Mouse (Mus musculus) CH12.LX (cell line): Measurements from ENCODE around the gene Ccdc88a. TPM values are rescaled to one million over a fixed set of nuclear protein-coding genes. Genes with fewer than 3 reads are reported as not detected.

ENCODE experiments used
- DNase-seq: peaks from one replicate; pipeline ENCODE4 v3.0.0-alpha.2; 2013; ENCODE audit errors: extremely low read depth
- H3K27ac ChIP-seq: 2 replicates; pipeline ENCODE4 v1.5.1; 2012; ENCODE audit warnings: low read depth, mild to moderate bottlenecking, control low read depth, moderate library complexity; ENCODE audit not compliant: insufficient read depth
- H3K27me3 ChIP-seq: replicated peaks from 2 replicates; pipeline ENCODE3; 2012; ENCODE audit warnings: inconsistent platforms
- H3K36me3 ChIP-seq, 2 experiments: replicated peaks in 1 of 2; 2 replicates each; pipeline versions ENCODE3 to v1.6.1; 2012; ENCODE audit warnings: inconsistent platforms in 1 of 2, low read length in 1 of 2, mild to moderate bottlenecking in 1 of 2, mixed read lengths in 1 of 2, moderate library complexity in 1 of 2; ENCODE audit not compliant: control insufficient read depth in 1 of 2, insufficient read depth in 1 of 2
- H3K4me1 ChIP-seq, 2 experiments: 2 replicates each; pipeline ENCODE4 v1.6.1; 2012; ENCODE audit warnings: inconsistent platforms in 1 of 2, moderate library complexity in 1 of 2; ENCODE audit not compliant: insufficient read depth in 2 of 2, control insufficient read depth in 1 of 2
- H3K4me2 ChIP-seq: 2 replicates; pipeline ENCODE4 v1.6.1; 2012; ENCODE audit warnings: low read depth, mild to moderate bottlenecking, control low read depth; ENCODE audit not compliant: poor library complexity, insufficient read depth, severe bottlenecking
- H3K4me3 ChIP-seq, 3 experiments: fragments of 150-350 bp in 1 of 3; sonication (generic) in 1 of 3; replicated peaks in 1 of 3; 2 replicates each; pipeline versions ENCODE3 to v1.5.1; 2011 to 2012; ENCODE audit warnings: low read depth in 2 of 3, low read length in 2 of 3, mild to moderate bottlenecking in 2 of 3, moderate library complexity in 2 of 3, control low read depth in 1 of 3, improper control_type of control experiment in 1 of 3, inconsistent platforms in 1 of 3, mixed read lengths in 1 of 3; ENCODE audit not compliant: poor library complexity in 1 of 3
- H3K79me2 ChIP-seq: replicated peaks from 2 replicates; pipeline ENCODE4 v1.6.1; 2012; ENCODE audit warnings: mild to moderate bottlenecking, moderate library complexity; ENCODE audit not compliant: control insufficient read depth, poor library complexity, insufficient read depth, severe bottlenecking; ENCODE audit errors: extremely low read depth
- H3K9ac ChIP-seq: 2 replicates; pipeline ENCODE4 v1.6.1; 2012; ENCODE audit warnings: low read depth, mild to moderate bottlenecking, control low read depth, moderate library complexity; ENCODE audit not compliant: insufficient read depth
- H3K9me3 ChIP-seq: replicated peaks from 2 replicates; pipeline ENCODE3; 2012; ENCODE audit warnings: low read length, inconsistent platforms, mixed read lengths
- CHD2 ChIP-seq: IDR thresholded peaks from 2 replicates; pipeline ENCODE4 v1.6.1; 2011; ENCODE audit warnings: low read length, improper control_type of control experiment
- EP300 ChIP-seq: IDR thresholded peaks from 2 replicates; pipeline ENCODE4 v1.6.1; 2011; ENCODE audit warnings: low read length, improper control_type of control experiment
- ETS1 ChIP-seq: conservative IDR thresholded peaks from 2 replicates; pipeline ENCODE4 v1.6.1; 2012; ENCODE audit warnings: low read depth, mild to moderate bottlenecking, inconsistent platforms, low read length, improper control_type of control experiment, moderate library complexity
- GABPA ChIP-seq: IDR thresholded peaks from 2 replicates; pipeline ENCODE4 v1.6.1; 2012; ENCODE audit warnings: low read depth, low read length, improper control_type of control experiment, inconsistent platforms; ENCODE audit not compliant: insufficient replicate concordance
- KAT2A ChIP-seq: IDR thresholded peaks from 2 replicates; pipeline ENCODE4 v1.6.1; 2012; ENCODE audit warnings: low read length, improper control_type of control experiment, inconsistent platforms; ENCODE audit not compliant: insufficient replicate concordance
- MAFK ChIP-seq: IDR thresholded peaks from 2 replicates; pipeline ENCODE4 v1.6.1; 2011; ENCODE audit warnings: low read length, improper control_type of control experiment; ENCODE audit not compliant: insufficient replicate concordance
- MAZ ChIP-seq: IDR thresholded peaks from 2 replicates; pipeline ENCODE4 v1.6.1; 2012; ENCODE audit warnings: low read depth, mild to moderate bottlenecking, inconsistent platforms, low read length, improper control_type of control experiment, moderate library complexity
- MXI1 ChIP-seq: IDR thresholded peaks from 2 replicates; pipeline ENCODE4 v1.6.1; 2011; ENCODE audit warnings: mild to moderate bottlenecking, low read depth, low read length, improper control_type of control experiment
- NRF1 ChIP-seq: IDR thresholded peaks from 2 replicates; pipeline ENCODE4 v1.6.1; 2014; ENCODE audit warnings: low read depth, mild to moderate bottlenecking, inconsistent platforms, low read length, improper control_type of control experiment, moderate library complexity
- PAX5 ChIP-seq: IDR thresholded peaks from 2 replicates; pipeline ENCODE4 v1.6.1; 2012; ENCODE audit warnings: low read length, inconsistent platforms, mixed read lengths
- RAD21 ChIP-seq: IDR thresholded peaks from 2 replicates; pipeline ENCODE4 v1.6.1; 2011; ENCODE audit warnings: low read depth, mild to moderate bottlenecking, low read length, improper control_type of control experiment, moderate library complexity
- SMC3 ChIP-seq: IDR thresholded peaks from 2 replicates; pipeline ENCODE4 v1.6.1; 2011; ENCODE audit warnings: low read depth, low read length, improper control_type of control experiment
- TBP ChIP-seq: conservative IDR thresholded peaks from 2 replicates; pipeline ENCODE4 v1.6.1; 2011; ENCODE audit warnings: low read depth, low read length, improper control_type of control experiment
- ZMIZ1 ChIP-seq: IDR thresholded peaks from 2 replicates; pipeline ENCODE4 v1.6.1; 2012; ENCODE audit warnings: low read depth, mild to moderate bottlenecking, inconsistent platforms, low read length, improper control_type of control experiment
- dilution Hi-C: fragments of 300-500 bp; cut with MboI; formaldehyde crosslinking; loops from 2 replicates; pipeline ENCODE4 v1.14.3; 2020; ENCODE audit warnings: low sequenced_read_pairs; ENCODE audit not compliant: extremely low pct_unique_long_range_greater_than_20kb, extremely low pct_ligation_motif_present
- in situ Hi-C: fragments of 300-500 bp; cut with MboI; formaldehyde crosslinking; loops from 3 replicates; pipeline ENCODE4 v1.14.3; 2019; ENCODE audit warnings: low sequenced_read_pairs, low pct_ligation_motif_present, low pct_unique_long_range_greater_than_20kb, mixed read lengths
- polyA plus RNA-seq: library from polyadenylated mRNA; unstranded; fragments of >175 nt; gene quantifications from 2 replicates; pipeline ENCODE4 v1.2.1, GENCODE M21; 2012; ENCODE audit warnings: low read depth; ENCODE audit not compliant: insufficient read length
- total RNA-seq, 2 experiments: library from RNA; depleted of rRNA; stranded (reverse); fragments of 300-350 nt in 1 of 2; fragments of >200 nt in 1 of 2; gene quantifications; 2 replicates each; pipeline ENCODE4 v1.2.3; 2012 to 2014

Gene Ccdc88a
- total and polyA plus RNA-seq, 3 experiments: 13.7 to 26.1 (median 15.2) TPM

- Histone ChIP-seq H3K27ac (no peak overlapping the region), H3K4me2 (no peak overlapping the region), H3K27me3 (no peaks in the 10 kb centered on the region), H3K79me2 (peaks cover 9% of the 10 kb centered on the region), H3K4me1 (no peaks in the 10 kb centered on the region; a peak in 1 of 4 replicates), H3K4me3 (no peak overlapping the region), H3K9me3 (no peaks in the 10 kb centered on the region), H3K9ac (no peak overlapping the region), H3K36me3 (peaks cover 0 to 13% of the 10 kb centered on the region in 2 experiments)
- in situ Hi-C loops (no loop called here), dilution Hi-C loops (no loop called here)
- DNase-seq: no peak
- TF ChIP-seq PAX5 (no peak), MAFK (peak; percentile 59; the same call in 1 of the 2 replicates), SMC3 (no peak), NRF1 (no peak), KAT2A (no peak), TBP (no peak)
Observed at GRCm38 (mm10) chr11:29406292-29406691, 32.8 kb downstream of the Ccdc88a start.

GRCm38 (mm10) chr11:29423496-29423895 is 50.0 kb downstream of the Ccdc88a start:
- dilution Hi-C loops (no loop called here), in situ Hi-C loops (no loop called here)
- TF ChIP-seq RAD21 (no peak), TBP (no peak), MAZ (no peak), EP300 (no peak), ETS1 (no peak)
- H3K27me3 ChIP-seq: no peaks in the 10 kb centered on the region
- no peak overlapping the region for H3K4me2 ChIP-seq
- peaks cover 3 to 26% of the 10 kb centered on the region in 2 experiments for H3K36me3 ChIP-seq
- H3K4me3 ChIP-seq: no peak overlapping the region
- H3K9ac ChIP-seq: no peak overlapping the region
- no peak overlapping the region; the same call in 1 of the 2 replicates for H3K27ac ChIP-seq
- no peak for DNase-seq
- H3K79me2 ChIP-seq: no peaks in the 10 kb centered on the region; the same call in 1 of the 2 replicates
- 0 out of 4 replicates have a peak, but pooled peaks cover 0 to 4% of the 10 kb centered on the region in 2 experiments for H3K4me1 ChIP-seq
- no peaks in the 10 kb centered on the region for H3K9me3 ChIP-seq

GRCm38 (mm10) chr11:29428774-29429173 is 55.3 kb downstream of the Ccdc88a start:
- in situ Hi-C loops: no loop called here
- Histone ChIP-seq H3K79me2 (no peaks in the 10 kb centered on the region), H3K36me3 (peaks cover 10 to 30% of the 10 kb centered on the region in 2 experiments), H3K27ac (no peak overlapping the region), H3K27me3 (no peaks in the 10 kb centered on the region), H3K9ac (no peak overlapping the region), H3K4me2 (no peak overlapping the region), H3K9me3 (no peaks in the 10 kb centered on the region), H3K4me3 (no peak overlapping the region), H3K4me1 (no peaks in the 10 kb centered on the region)
- dilution Hi-C loops: no loop called here
- no peak for DNase-seq
- TF ChIP-seq ZMIZ1: no peak
- no peak for TF ChIP-seq ETS1
- TF ChIP-seq GABPA: no peak
- TF ChIP-seq CHD2: no peak
- no peak for TF ChIP-seq MXI1
